Mouse (Mus musculus) brain, embryonic 14.5 days (tissue): Measurements from ENCODE around the gene Myef2.

ENCODE experiments used
- CTCF ChIP-seq: fragments of 200-500 bp; IDR thresholded peaks from 2 replicates; pipeline ENCODE4 v1.5.1; 2012; ENCODE audit warnings: inconsistent platforms, mild to moderate bottlenecking, moderate library complexity, borderline replicate concordance; ENCODE audit not compliant: insufficient read depth, insufficient read length; ENCODE audit errors: extremely low read depth
- POLR2A ChIP-seq: fragments of 200-500 bp; IDR thresholded peaks from 2 replicates; pipeline ENCODE4 v1.6.1; 2012; ENCODE audit warnings: mild to moderate bottlenecking, inconsistent platforms, borderline replicate concordance; ENCODE audit not compliant: poor library complexity, insufficient read depth, insufficient read length, severe bottlenecking; ENCODE audit errors: extremely low read depth

DNA sequence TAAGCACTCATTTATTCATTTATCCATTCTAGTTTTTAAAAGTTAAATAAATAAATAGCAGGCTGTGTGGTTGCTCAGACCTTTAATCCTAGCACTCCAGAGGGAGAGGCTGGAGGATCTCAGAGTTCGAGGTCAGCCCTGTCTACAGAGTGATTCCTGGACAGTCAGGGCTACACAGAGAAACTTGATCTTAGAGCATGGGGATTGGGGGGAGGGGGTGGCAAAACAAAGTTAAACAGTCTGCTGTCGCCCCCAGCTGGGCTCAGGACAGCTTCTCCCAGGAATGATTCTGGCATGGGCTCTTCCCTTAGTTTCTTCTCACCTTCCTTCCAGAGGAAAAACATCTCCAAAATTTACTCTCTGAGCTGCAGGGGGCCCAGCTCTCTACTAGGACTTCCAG is 32.0 kb upstream of the Myef2 start:
- no peak for TF ChIP-seq POLR2A
- no peak for TF ChIP-seq CTCF
